Mouse (Mus musculus) stomach, postnatal 0 days (tissue): Measurements from ENCODE around the gene Gpr173. TPM values are rescaled to one million over a fixed set of nuclear protein-coding genes. Genes with fewer than 3 reads are reported as not detected.

Source experiments
- ATAC-seq: fragments of 200-750 bp; cut with Nextera tagmentation; 2 replicates; pipeline ENCODE4 v1.8.0; 2017; ENCODE audit not compliant: low FRiP score, low TSS enrichment
- DNase-seq: peaks from one replicate; pipeline ENCODE4 v3.0.0-alpha.2; 2016; ENCODE audit warnings: low spot score
- H3K27ac ChIP-seq: fragments of 300-500 bp; sonication (generic); replicated peaks from 2 replicates; pipeline ENCODE4 v1.5.1; 2014; ENCODE audit warnings: mild to moderate bottlenecking, control low read depth
- H3K27me3 ChIP-seq: fragments of 300-500 bp; sonication (generic); 2 replicates; pipeline ENCODE4 v1.6.1; 2014; ENCODE audit warnings: low read length; ENCODE audit not compliant: control insufficient read depth, insufficient read depth
- H3K36me3 ChIP-seq: fragments of 300-500 bp; sonication (generic); 2 replicates; pipeline ENCODE4 v1.6.1; 2014; ENCODE audit warnings: low read length, mixed read lengths; ENCODE audit not compliant: control insufficient read depth, insufficient read depth
- H3K4me1 ChIP-seq: fragments of 300-500 bp; sonication (generic); replicated peaks from 2 replicates; pipeline ENCODE4 v1.6.1; 2014; ENCODE audit warnings: antibody characterized with exemption; ENCODE audit not compliant: control insufficient read depth, insufficient read depth
- H3K4me2 ChIP-seq: fragments of 300-500 bp; sonication (generic); replicated peaks from 2 replicates; pipeline ENCODE4 v1.6.1; 2014; ENCODE audit warnings: low read depth, mild to moderate bottlenecking, control low read depth, moderate library complexity
- H3K4me3 ChIP-seq: fragments of 300-500 bp; sonication (generic); 2 replicates; pipeline ENCODE4 v1.5.1; 2014; ENCODE audit warnings: low read depth, low read length, control low read depth
- H3K9ac ChIP-seq: fragments of 300-500 bp; sonication (generic); 2 replicates; pipeline ENCODE4 v1.6.1; 2014; ENCODE audit warnings: mild to moderate bottlenecking, low read length, control low read depth, mixed read lengths
- H3K9me3 ChIP-seq: fragments of 300-500 bp; sonication (generic); 2 replicates; pipeline ENCODE4 v1.6.1; 2016; ENCODE audit warnings: low read length; ENCODE audit not compliant: control insufficient read depth
- CTCF ChIP-seq: IDR thresholded peaks from 2 replicates; pipeline ENCODE4 v1.5.1; 2016; ENCODE audit warnings: antibody characterized with exemption, low read depth, mild to moderate bottlenecking, moderate library complexity
- EP300 ChIP-seq: optimal IDR thresholded peaks from 2 replicates; pipeline ENCODE3; 2016; ENCODE audit warnings: antibody characterized with exemption
- WGBS: fragments of 180-500 bp; shearing (Covaris S2); extraction: QIAGEN DNeasy Blood & Tissue Kit; methylation state at CpG from one replicate; pipeline ENCODE4 v1.1.7; 2014; 5-methylcytosine and 5-hydroxymethylcytosine counted together
- polyA plus RNA-seq: library from polyadenylated mRNA; unstranded; fragments of >200 nt; fragmentation: Nextera tagmentation; extraction: Ambion mirVana; gene quantifications from 2 replicates; pipeline ENCODE4 v1.2.1, GENCODE M21; 2015

The Gpr173 gene
- polyA plus RNA-seq, 1 experiment from 2014 or later = 1.0 TPM

DNA sequence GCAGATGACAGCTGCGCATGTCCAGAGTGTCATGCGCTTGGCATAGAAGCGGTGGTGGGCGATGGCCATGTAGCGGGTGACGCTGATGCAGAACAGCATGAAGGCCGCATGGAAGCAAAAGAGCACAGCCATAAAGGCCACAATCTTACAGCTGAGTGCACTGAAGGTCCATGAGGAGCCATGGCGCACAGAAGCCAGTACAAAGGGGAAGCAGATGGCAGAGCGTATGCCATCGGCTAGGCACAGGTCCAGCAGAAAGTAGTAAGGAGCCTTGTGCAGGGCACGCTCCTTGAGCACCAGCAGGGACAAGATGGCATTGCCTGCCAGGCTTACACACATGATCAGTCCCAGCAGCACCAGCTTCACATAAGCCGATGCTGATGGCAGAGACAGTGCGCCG, 21.5 kb downstream of the Gpr173 start:
- no peak for TF ChIP-seq EP300
- TF ChIP-seq CTCF = no peak
- Histone ChIP-seq H3K4me2 (no peak overlapping the region), H3K9ac (no peak overlapping the region), H3K36me3 (no peaks in the 10 kb centered on the region), H3K9me3 (no peaks in the 10 kb centered on the region), H3K4me3 (no peak overlapping the region), H3K27ac (no peak overlapping the region), H3K27me3 (no peaks in the 10 kb centered on the region; the same call in 1 of the 2 replicates), H3K4me1 (no peaks in the 10 kb centered on the region)
- DNase-seq = no peak
- no peak for ATAC-seq
- 96% methylated on average over 14 of the region's 14 CpGs for WGBS

DNA sequence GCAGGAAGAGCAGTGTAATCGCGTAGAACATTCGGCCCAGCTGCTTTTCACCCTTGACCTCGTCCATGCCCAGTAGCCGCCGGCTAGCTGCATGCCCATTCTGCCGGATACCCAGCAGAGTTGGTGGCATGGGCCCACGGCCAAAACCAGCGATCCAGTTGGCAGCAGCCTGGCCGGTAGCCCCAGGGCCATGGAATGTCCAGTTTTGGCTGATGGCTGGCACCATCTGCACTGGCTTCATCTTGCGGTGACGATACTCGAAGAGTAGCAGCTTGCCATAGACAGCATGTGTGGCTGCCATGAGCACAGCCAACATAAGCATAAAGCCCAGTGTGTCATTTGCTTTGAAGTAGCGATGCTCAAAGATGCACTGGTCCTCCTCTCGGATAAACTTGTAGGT, 21.9 kb downstream of the Gpr173 start:
- ATAC-seq (no peak), DNase-seq (no peak)
- no peak overlapping the region for H3K9ac ChIP-seq
- WGBS = 88% methylated on average over 15 of the region's 15 CpGs
- no peak overlapping the region for H3K4me2 ChIP-seq
- no peaks in the 10 kb centered on the region for H3K9me3 ChIP-seq
- TF ChIP-seq CTCF (no peak), EP300 (no peak)
- no peak overlapping the region for H3K27ac ChIP-seq
- H3K4me1 ChIP-seq = no peaks in the 10 kb centered on the region
- H3K27me3 ChIP-seq = no peaks in the 10 kb centered on the region; the same call in 1 of the 2 replicates
- H3K36me3 ChIP-seq = no peaks in the 10 kb centered on the region
- H3K4me3 ChIP-seq = no peak overlapping the region

DNA sequence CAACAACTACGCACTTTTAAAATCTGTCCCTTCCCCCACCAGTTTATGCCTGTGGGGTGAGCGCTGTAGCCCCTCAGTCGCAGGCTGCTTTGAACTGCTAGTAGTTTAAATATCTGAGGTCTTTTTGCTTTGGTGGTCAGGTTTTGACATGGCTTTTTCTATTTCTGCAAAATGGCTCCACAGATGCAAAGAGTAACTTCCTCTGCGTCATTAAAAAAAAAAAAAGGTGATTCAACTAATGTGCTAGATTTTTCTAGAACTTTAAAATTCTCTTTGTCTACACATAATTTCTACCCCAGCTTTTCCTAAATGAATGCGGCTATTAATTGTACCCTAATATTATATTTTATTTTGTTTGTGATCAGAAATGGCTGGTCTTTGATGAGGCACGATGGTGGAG, 25.6 kb downstream of the Gpr173 start:
- H3K4me3 ChIP-seq = peak overlapping the region; percentile 60
- peak overlapping the region; percentile 82 for H3K27ac ChIP-seq
- no peaks in the 10 kb centered on the region for H3K36me3 ChIP-seq
- H3K9me3 ChIP-seq = no peaks in the 10 kb centered on the region
- no peak for ATAC-seq
- TF ChIP-seq EP300 (no peak), CTCF (no peak)
- DNase-seq = no peak
- 26% methylated on average over 6 of the region's 6 CpGs for WGBS
- H3K4me2 ChIP-seq = peak overlapping the region; percentile 42
- 0 out of 2 replicates have a peak overlapping the region, but pooled peaks have one; percentile 23 for H3K9ac ChIP-seq
- H3K4me1 ChIP-seq = no peaks in the 10 kb centered on the region
- no peaks in the 10 kb centered on the region; the same call in 1 of the 2 replicates for H3K27me3 ChIP-seq

DNA sequence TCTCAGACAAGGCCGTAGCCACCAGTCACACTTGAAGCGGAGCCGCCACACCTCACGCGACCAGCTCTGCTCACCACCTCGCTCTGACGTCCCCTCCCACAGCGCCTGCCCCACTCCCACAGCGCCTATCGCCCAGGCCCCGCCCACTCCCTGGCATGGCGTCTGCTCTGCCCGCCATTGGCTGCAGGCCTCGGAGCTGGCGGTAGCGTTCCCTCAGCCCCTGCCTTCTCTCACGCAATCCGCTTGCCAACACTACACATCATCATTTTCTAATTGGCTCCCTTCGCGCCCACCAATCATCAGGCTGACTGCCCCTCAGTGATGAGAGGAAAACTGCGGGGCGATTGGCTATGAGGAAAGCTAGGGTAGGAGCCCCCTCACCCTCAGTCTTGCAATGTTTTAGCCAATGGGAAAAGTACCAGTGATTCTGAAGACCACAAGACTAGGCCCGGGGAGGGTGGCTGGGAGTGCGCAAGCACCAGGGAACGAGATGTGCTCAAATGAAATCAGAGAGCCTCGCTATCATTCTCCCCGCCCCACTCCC, 26.1 kb downstream of the Gpr173 start, which contains the start of gene Tspyl2:
TSS of gene Tspyl2 (minus strand) at position 68 of the 544 bp plus-strand sequence.
- WGBS = 13% methylated on average over 23 of the region's 27 CpGs
- DNase-seq (peak; percentile 93), ATAC-seq (peak; percentile 98)
- Histone ChIP-seq H3K9ac (peak within 1 kb of the TSS; percentile 79), H3K27ac (peak within 1 kb of the TSS; percentile 87), H3K4me1 (no peaks in the 10 kb centered on the region), H3K4me2 (peak within 1 kb of the TSS; percentile 56), H3K36me3 (no peaks in the 10 kb centered on the region), H3K9me3 (no peaks in the 10 kb centered on the region), H3K4me3 (peak within 1 kb of the TSS; percentile 60), H3K27me3 (no peaks in the 10 kb centered on the region; the same call in 1 of the 2 replicates)
- TF ChIP-seq EP300 = peak; percentile 73
- TF ChIP-seq CTCF = peak; percentile 9; the same call in 1 of the 2 replicates

DNA sequence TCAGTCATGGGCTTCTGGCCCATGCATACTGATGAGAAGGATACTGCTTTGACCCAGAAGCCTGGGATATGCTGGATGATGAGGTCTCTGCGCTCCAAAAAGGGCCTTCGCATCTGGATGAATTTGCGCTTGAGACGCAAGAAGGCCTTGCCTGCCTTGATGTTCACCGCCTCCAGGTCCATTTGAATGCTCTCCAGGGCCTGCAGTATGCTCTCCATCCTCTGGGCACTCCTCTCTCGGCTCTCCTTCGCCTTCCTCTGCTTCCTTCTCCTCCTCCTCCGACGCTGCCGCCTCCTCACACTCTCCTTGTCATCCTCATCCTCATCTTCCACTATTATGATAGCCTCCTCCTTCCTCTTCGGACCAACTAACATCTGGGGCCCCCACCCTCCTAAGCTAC, 27.0 kb downstream of the Gpr173 start:
- peak; percentile 24 for DNase-seq
- WGBS = 36% methylated on average over 11 of the region's 11 CpGs
- H3K4me1 ChIP-seq = no peaks in the 10 kb centered on the region
- peak overlapping the region; percentile 60 for H3K4me3 ChIP-seq
- H3K27ac ChIP-seq = peak overlapping the region; percentile 87
- H3K36me3 ChIP-seq = no peaks in the 10 kb centered on the region
- peak overlapping the region; percentile 79; the same call in 1 of the 2 replicates for H3K9ac ChIP-seq
- H3K9me3 ChIP-seq = no peaks in the 10 kb centered on the region
- no peak for ATAC-seq
- H3K27me3 ChIP-seq = no peaks in the 10 kb centered on the region; the same call in 1 of the 2 replicates
- H3K4me2 ChIP-seq = peak overlapping the region; percentile 56
- no peak for TF ChIP-seq EP300
- no peak for TF ChIP-seq CTCF
